Comparison of ENCODE assay signal across 7 mouse cellular contexts in genomic region chr3:69598261-69599165, GRCm38 (mm10). TPM values are rescaled to one million over a fixed set of nuclear protein-coding genes. Genes with fewer than 3 reads are reported as not detected.
DNase-seq lines count a peak whose midpoint lies in the region; TF ChIP-seq lines count a peak whose summit lies in the region.

Gene B3galnt1, minus strand, starts transcription at chr3:69598960.

- H3K4me1 ChIP-seq in cortical plate, adult 2 months (ENCODE audit: control insufficient read depth, insufficient read depth, low read length): peaks cover 4% of the 10 kb centered on the region; the same call in 1 of the 2 replicates
- H3K4me1 ChIP-seq in megakaryocyte, embryonic 14.5 days: peaks cover 9% of the 10 kb centered on the region; the same call in 1 of the 2 replicates

- peak within 1 kb of the TSS; percentile 95 for H3K4me3 ChIP-seq in cortical plate, adult 2 months (ENCODE audit: insufficient read depth, low read length)
- H3K4me3 ChIP-seq in megakaryocyte, embryonic 14.5 days (replicated peaks): peak within 1 kb of the TSS; percentile 85

- no peak for TF ChIP-seq CTCF in cortical plate, adult 2 months (IDR thresholded peaks at IDR 0.05; ENCODE audit: extremely low read depth, insufficient read depth, low read length)

- no peaks in the 10 kb centered on the region for H3K36me3 ChIP-seq in megakaryocyte, embryonic 14.5 days (replicated peaks; ENCODE audit: low read length)

- peaks cover 34% of the 10 kb centered on the region for H3K27me3 ChIP-seq in megakaryocyte, embryonic 14.5 days (replicated peaks)

- TF ChIP-seq POLR2A in cortical plate, adult 2 months (IDR thresholded peaks at IDR 0.05; ENCODE audit: extremely low read depth, insufficient read depth, low read length): no peak

- intact Hi-C loops in left cerebral cortex, postnatal 14 days (cut with DNase I): loop anchor here (5.0 to 10.0 kb wide), 4 partner anchors 74 to 124 kb away; partner anchors contain the start of gene Nmd3

- peak; percentile 84 for DNase-seq in adrenal gland, postnatal 14 days
- DNase-seq in gastrocnemius, postnatal 25 days: peak; percentile 24
- DNase-seq in hindlimb bud, embryonic 11.5 days (ENCODE audit: extremely low spot score, low read depth, low spot score): peak; percentile 14
- DNase-seq in left cerebral cortex, postnatal 14 days (ENCODE audit: low spot score in 2 of 2): peak; percentile 55 to 67
- DNase-seq in right cerebral cortex, postnatal 25 days: peak; percentile 68

- no peaks in the 10 kb centered on the region for H3K9me3 ChIP-seq in megakaryocyte, embryonic 14.5 days

- peak within 1 kb of the TSS; percentile 96 for H3K27ac ChIP-seq in cortical plate, adult 2 months (ENCODE audit: insufficient read depth, low read length)

RNA-seq across cellular contexts. Expression of gene B3galnt1, which starts in this region (rescaled TPM):
- total RNA-seq in adrenal gland, postnatal 14 days (2021): 13.2 and 16.2 TPM in 2 replicates
- 45.9 and 49.0 TPM in 2 replicates for polyA plus RNA-seq in cortical plate, adult 2 months (2012; rRNA removed)
- 1 to 10 TPM; 2.2 to 3.0 TPM for total RNA-seq in gastrocnemius, postnatal 25 days (2021)
- 10 to 100 TPM; 65.8 to 67.5 TPM for total RNA-seq in left cerebral cortex, postnatal 14 days (2021)
- polyA plus RNA-seq in megakaryocyte, embryonic 14.5 days (2012; ENCODE audit: insufficient read depth, low replicate concordance): 0.32 TPM in 1 of 2 replicates, not detected in the other

Comparison
In these comparisons a context has a peak if more than half of its experiments do, and no peak if none do; other contexts are left out.
1. Peak in every context shown above with its lines: DNase-seq, H3K4me3 ChIP-seq and H3K27ac ChIP-seq.
2. RNA of gene B3galnt1 (polyA plus RNA-seq): 45.9 to 49.0 TPM in cortical plate, adult 2 months; 0.32 TPM in megakaryocyte, embryonic 14.5 days; every median in the first group is over 10 times any median in the second.
3. DNase-seq: peak in every context shown above with its lines; median percentile 84 in adrenal gland, postnatal 14 days; 68 in right cerebral cortex, postnatal 25 days; 61 in left cerebral cortex, postnatal 14 days; 24 in gastrocnemius, postnatal 25 days; 14 in hindlimb bud, embryonic 11.5 days.